Mouse (Mus musculus) forebrain, postnatal 0 days (tissue): ENCODE measurements around the gene Mark2. TPM values are rescaled to one million over a fixed set of nuclear protein-coding genes. Genes with fewer than 3 reads are reported as not detected.
A peak's percentile ranks its signal among the peaks of the same experiment; 100 is the strongest.

Experiments used
- ATAC-seq: fragments of 200-750 bp; cut with Nextera tagmentation; 2 replicates; pipeline ENCODE4 v1.8.0; 2017; ENCODE audit warnings: mild to moderate bottlenecking, moderate library complexity
- DNase-seq: peaks from one replicate; pipeline ENCODE4 v3.0.0-alpha.2; 2015
- H3K27ac ChIP-seq: fragments of 300-500 bp; sonication (generic); 2 replicates; pipeline ENCODE4 v1.5.1; 2014; ENCODE audit warnings: low read depth, mild to moderate bottlenecking, antibody characterized with exemption, low read length, moderate library complexity, mixed read lengths
- H3K27me3 ChIP-seq: fragments of 300-500 bp; sonication (generic); 2 replicates; pipeline ENCODE4 v1.6.1; 2014; ENCODE audit warnings: mild to moderate bottlenecking, low read length, mixed read lengths; ENCODE audit not compliant: insufficient read depth
- H3K36me3 ChIP-seq: fragments of 300-500 bp; sonication (generic); 2 replicates; pipeline ENCODE4 v1.6.1; 2014; ENCODE audit warnings: mild to moderate bottlenecking, moderate library complexity; ENCODE audit not compliant: insufficient read depth
- H3K4me1 ChIP-seq: fragments of 300-500 bp; sonication (generic); 2 replicates; pipeline ENCODE4 v1.6.1; 2014; ENCODE audit warnings: antibody characterized with exemption; ENCODE audit not compliant: insufficient read depth
- H3K4me2 ChIP-seq: fragments of 300-500 bp; sonication (generic); 2 replicates; pipeline ENCODE4 v1.6.1; 2014; ENCODE audit warnings: low read depth, mild to moderate bottlenecking, moderate library complexity
- H3K4me3 ChIP-seq: fragments of 300-500 bp; sonication (generic); 2 replicates; pipeline ENCODE4 v1.5.1; 2014; ENCODE audit warnings: low read depth, low read length, mixed read lengths
- H3K9ac ChIP-seq: fragments of 300-500 bp; sonication (generic); 2 replicates; pipeline ENCODE4 v1.6.1; 2014; ENCODE audit warnings: mild to moderate bottlenecking
- H3K9me3 ChIP-seq: fragments of 300-500 bp; sonication (generic); 2 replicates; pipeline ENCODE4 v1.6.1; 2016; ENCODE audit warnings: low read length
- CTCF ChIP-seq: sonication (generic); IDR thresholded peaks from 2 replicates; pipeline ENCODE4 v1.5.1; 2016; ENCODE audit warnings: antibody characterized with exemption, control low read depth, low read depth
- WGBS: fragments of 180-500 bp; shearing (Covaris S2); extraction: QIAGEN DNeasy Blood & Tissue Kit; methylation state at CpG from one replicate; pipeline ENCODE4 v1.1.7; 2014; 5-methylcytosine and 5-hydroxymethylcytosine counted together
- polyA plus RNA-seq: library from polyadenylated mRNA; unstranded; fragments of >200 nt; fragmentation: Nextera tagmentation; extraction: Ambion mirVana; gene quantifications from 2 replicates; pipeline ENCODE4 v1.2.1, GENCODE M21; 2015
- total RNA-seq: library from RNA; depleted of rRNA; stranded (reverse); fragments of >200 nt; gene quantifications from 2 replicates; pipeline ENCODE4 v1.2.3, GENCODE M21; 2014

Mark2 gene
- total and polyA plus RNA-seq, 2 experiments from 2014 or later, result 35.7 to 38.7 TPM

GRCm38 (mm10) chr19:7313660-7314059 lies 28.0 kb downstream of the Mark2 start:
- H3K9ac ChIP-seq, result no peak overlapping the region
- ATAC-seq, result no peak
- no peak overlapping the region for H3K4me2 ChIP-seq
- no peaks in the 10 kb centered on the region for H3K36me3 ChIP-seq
- WGBS, result 79% methylated on average over 2 of the region's 2 CpGs
- H3K27me3 ChIP-seq, result no peaks in the 10 kb centered on the region
- no peak overlapping the region for H3K27ac ChIP-seq
- TF ChIP-seq CTCF, result no peak
- no peaks in the 10 kb centered on the region for H3K9me3 ChIP-seq
- DNase-seq, result no peak
- H3K4me3 ChIP-seq, result no peak overlapping the region
- H3K4me1 ChIP-seq, result peaks cover 8% of the 10 kb centered on the region; the same call in 1 of the 2 replicates

DNA sequence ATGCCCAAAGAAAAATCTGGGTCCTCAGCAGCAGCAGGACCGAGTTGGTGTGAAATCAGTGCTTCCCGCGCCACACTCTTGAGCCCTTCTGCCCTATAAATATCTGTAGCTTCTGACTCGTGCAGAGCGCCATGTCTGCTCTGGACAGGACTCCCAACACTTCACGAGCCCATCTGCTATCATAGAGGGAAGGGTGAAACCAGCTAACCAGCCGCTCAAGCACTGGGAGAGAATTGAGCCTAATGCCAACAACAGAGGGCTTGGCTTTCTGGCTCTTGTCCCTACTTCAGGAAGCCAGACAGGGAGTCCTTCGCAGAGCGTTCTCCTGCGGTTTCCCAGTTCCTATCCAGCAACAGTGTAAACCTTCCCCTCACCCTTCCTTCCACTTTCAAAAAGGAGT lies 30.4 kb downstream of the Mark2 start:
- no peaks in the 10 kb centered on the region for H3K27me3 ChIP-seq
- DNase-seq (peak; percentile 11), ATAC-seq (peak; percentile 34)
- no peaks in the 10 kb centered on the region for H3K9me3 ChIP-seq
- TF ChIP-seq CTCF, result no peak
- peak overlapping the region; percentile 6; the same call in 1 of the 2 replicates for H3K27ac ChIP-seq
- no peak overlapping the region for H3K9ac ChIP-seq
- WGBS, result 40% methylated on average over 10 of the region's 10 CpGs
- H3K4me1 ChIP-seq, result peaks cover 17% of the 10 kb centered on the region; the same call in 1 of the 2 replicates
- no peak overlapping the region for H3K4me2 ChIP-seq
- H3K36me3 ChIP-seq, result no peaks in the 10 kb centered on the region
- H3K4me3 ChIP-seq, result no peak overlapping the region

- ATAC-seq (peak; percentile 40; the same call in 1 of the 2 replicates), DNase-seq (no peak)
- Histone ChIP-seq H3K9ac (0 out of 2 replicates have a peak overlapping the region, but pooled peaks have one; percentile 1), H3K4me1 (peaks cover 17% of the 10 kb centered on the region; the same call in 1 of the 2 replicates), H3K27ac (peak overlapping the region; percentile 6; the same call in 1 of the 2 replicates), H3K27me3 (no peaks in the 10 kb centered on the region), H3K4me3 (no peak overlapping the region), H3K4me2 (no peak overlapping the region), H3K36me3 (no peaks in the 10 kb centered on the region), H3K9me3 (no peaks in the 10 kb centered on the region)
- TF ChIP-seq CTCF, result no peak
- 31% methylated on average over 5 of the region's 5 CpGs for WGBS
These were observed 31.0 kb downstream of the Mark2 start for GRCm38 (mm10) chr19:7310704-7311103.

DNA sequence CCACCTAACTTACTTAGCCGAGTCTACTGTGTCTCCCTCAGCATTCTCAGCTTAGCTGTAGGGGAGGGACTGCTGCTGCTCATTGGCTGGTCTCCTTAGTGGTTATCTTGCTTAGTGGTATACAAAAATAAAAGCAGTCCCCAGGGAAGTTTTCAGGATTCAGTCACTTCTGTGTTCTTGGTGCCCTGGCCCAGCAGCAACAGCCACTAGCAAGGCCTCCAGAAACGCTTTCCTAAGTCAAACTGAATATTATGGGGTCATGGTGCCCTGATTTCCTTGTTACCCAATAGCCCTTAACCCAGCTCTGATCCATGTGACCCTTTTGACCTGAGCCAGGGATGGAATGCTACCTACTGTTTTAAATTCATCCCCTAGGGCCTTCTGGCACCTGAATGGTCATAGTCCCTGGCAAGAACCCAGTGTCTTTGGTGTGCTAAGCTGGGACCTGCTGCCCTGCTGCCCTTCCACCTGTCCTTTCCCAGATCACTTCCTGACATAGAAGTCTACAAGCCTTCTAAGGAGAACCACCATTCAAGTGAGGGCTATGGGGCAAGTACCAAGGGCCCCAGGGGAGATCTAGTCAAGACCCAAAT lies 31.8 kb downstream of the Mark2 start:
- Histone ChIP-seq H3K4me2 (no peak overlapping the region), H3K27ac (no peak overlapping the region)

DNA sequence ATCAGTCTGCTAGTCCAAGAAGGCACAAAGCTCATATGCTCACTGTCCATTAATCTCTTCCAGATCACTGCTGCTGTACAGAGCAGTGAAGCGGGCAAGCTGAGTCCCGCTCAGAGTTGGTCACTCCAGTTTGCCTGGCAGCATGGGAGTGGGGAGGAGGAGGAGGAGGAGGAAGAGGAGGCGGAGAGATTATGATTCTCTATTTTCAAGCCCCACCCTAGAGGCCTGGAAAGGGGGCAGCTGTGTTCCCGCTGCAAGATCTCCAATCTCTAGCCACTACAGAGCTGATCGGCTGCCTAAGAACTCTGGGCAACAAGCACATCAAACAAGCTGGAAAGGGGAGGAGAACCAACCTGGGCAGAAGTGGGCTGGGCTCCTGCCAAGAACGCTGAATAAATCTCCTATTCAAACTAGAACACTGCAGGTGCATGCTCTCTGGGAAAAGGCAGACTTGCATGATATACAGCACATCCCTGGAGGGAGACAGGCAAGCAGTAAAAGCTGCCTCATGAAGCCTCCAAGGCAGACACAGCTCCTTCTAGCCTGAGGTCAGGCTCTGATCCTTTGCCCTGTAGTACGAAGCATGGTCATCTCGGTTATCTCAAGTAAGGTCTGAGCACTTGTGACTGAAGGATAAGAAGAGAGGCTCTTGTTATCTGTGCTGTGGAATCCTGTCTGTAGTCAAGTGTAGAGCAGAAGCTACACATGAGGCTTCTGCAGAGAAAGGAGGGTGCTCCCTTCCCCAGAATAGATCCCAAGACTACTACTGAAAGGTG lies 33.5 kb downstream of the Mark2 start:
- TF ChIP-seq CTCF, result no peak
- no peak overlapping the region for H3K4me2 ChIP-seq
- H3K4me1 ChIP-seq, result peaks cover 17% of the 10 kb centered on the region; the same call in 1 of the 2 replicates
- DNase-seq, result peak; percentile 10
- H3K27ac ChIP-seq, result peak overlapping the region; percentile 59
- 31% methylated on average over 8 of the region's 8 CpGs for WGBS
- ATAC-seq, result peak; percentile 23; the same call in 1 of the 2 replicates
- no peaks in the 10 kb centered on the region for H3K27me3 ChIP-seq
- no peak overlapping the region for H3K9ac ChIP-seq
- H3K36me3 ChIP-seq, result no peaks in the 10 kb centered on the region
- H3K4me3 ChIP-seq, result no peak overlapping the region
- no peaks in the 10 kb centered on the region for H3K9me3 ChIP-seq

More for the DNA sequence above, 31.8 kb downstream of the Mark2 start:
- Histone ChIP-seq H3K9me3 (no peaks in the 10 kb centered on the region), H3K4me1 (peaks cover 17% of the 10 kb centered on the region; the same call in 1 of the 2 replicates), H3K9ac (no peak overlapping the region), H3K36me3 (no peaks in the 10 kb centered on the region), H3K27me3 (no peaks in the 10 kb centered on the region), H3K4me3 (no peak overlapping the region)
- DNase-seq, result no peak
- TF ChIP-seq CTCF, result no peak
- WGBS, result 85% methylated on average over 2 of the region's 2 CpGs
- no peak for ATAC-seq

DNA sequence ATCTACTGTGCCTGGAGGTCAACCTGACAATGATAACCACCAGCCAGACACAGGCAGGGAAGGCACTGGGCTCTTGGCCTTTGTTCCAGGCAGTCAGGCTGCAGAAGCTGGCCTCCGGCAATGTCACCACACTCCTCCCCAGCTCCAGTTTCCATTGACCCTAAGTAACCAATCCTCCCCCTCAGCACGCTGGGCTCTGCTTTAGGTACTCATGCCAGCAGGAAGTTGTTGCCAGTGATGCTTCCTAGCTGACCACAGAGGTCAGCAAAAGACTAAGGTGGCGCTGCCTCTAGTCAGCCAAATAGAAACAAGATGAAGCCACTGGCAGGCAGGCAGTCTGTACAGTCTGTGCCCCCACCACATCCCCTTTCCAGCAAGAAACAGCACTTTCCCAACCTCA lies 34.7 kb downstream of the Mark2 start:
- no peak for ATAC-seq
- peaks cover 17% of the 10 kb centered on the region; the same call in 1 of the 2 replicates for H3K4me1 ChIP-seq
- no peak overlapping the region for H3K4me2 ChIP-seq

More for the DNA sequence above, 34.7 kb downstream of the Mark2 start:
- Histone ChIP-seq H3K9ac (no peak overlapping the region), H3K4me3 (no peak overlapping the region), H3K36me3 (no peaks in the 10 kb centered on the region), H3K27me3 (no peaks in the 10 kb centered on the region), H3K27ac (no peak overlapping the region), H3K9me3 (no peaks in the 10 kb centered on the region)
- no peak for TF ChIP-seq CTCF
- WGBS, result 69% methylated on average over 3 of the region's 3 CpGs
- no peak for DNase-seq
